Mouse (Mus musculus): ENCODE measurements around the gene Kcna4. TPM values are rescaled to one million over a fixed set of nuclear protein-coding genes. Genes with fewer than 3 reads are reported as not detected.

Kcna4 gene
- polyA plus RNA-seq, 1 experiment from 2014 or later: 0.35 TPM

- Histone ChIP-seq H3K27me3 (no peaks in the 10 kb centered on the region), H3K27ac (no peak overlapping the region), H3K4me3 (replicated peaks) (no peak overlapping the region), H3K9ac (replicated peaks) (no peak overlapping the region), H3K4me1 (replicated peaks) (no peaks in the 10 kb centered on the region), H3K36me3 (no peaks in the 10 kb centered on the region), H3K4me2 (no peak overlapping the region), H3K9me3 (no peaks in the 10 kb centered on the region)
- ATAC-seq (ENCODE audit: insufficient number of reproducible peaks, insufficient read depth, low FRiP score, low TSS enrichment, low read depth): no peak
- WGBS: 87% methylated on average over 3 of the region's 3 CpGs
Measured at GRCm38 (mm10) chr2:107324090-107324489, 33.7 kb downstream of the Kcna4 start.

- no peaks in the 10 kb centered on the region for H3K4me1 ChIP-seq (replicated peaks)
- 93% methylated on average over 3 of the region's 3 CpGs for WGBS
- no peaks in the 10 kb centered on the region for H3K9me3 ChIP-seq
- no peaks in the 10 kb centered on the region for H3K27me3 ChIP-seq
- H3K27ac ChIP-seq: no peak overlapping the region
- H3K4me3 ChIP-seq (replicated peaks): no peak overlapping the region
- H3K4me2 ChIP-seq: no peak overlapping the region
- H3K9ac ChIP-seq (replicated peaks): no peak overlapping the region
- ATAC-seq (ENCODE audit: insufficient number of reproducible peaks, insufficient read depth, low FRiP score, low TSS enrichment, low read depth): no peak
- H3K36me3 ChIP-seq: no peaks in the 10 kb centered on the region
Measured at GRCm38 (mm10) chr2:107327276-107327675, 36.8 kb downstream of the Kcna4 start.

GRCm38 (mm10) chr2:107341291-107341690, 50.9 kb downstream of the Kcna4 start:
- peaks cover 4% of the 10 kb centered on the region for H3K4me1 ChIP-seq (replicated peaks)

GRCm38 (mm10) chr2:107344807-107345206, 54.4 kb downstream of the Kcna4 start:
- Histone ChIP-seq H3K27ac (no peak overlapping the region), H3K9me3 (no peaks in the 10 kb centered on the region), H3K4me3 (replicated peaks) (no peak overlapping the region), H3K36me3 (no peaks in the 10 kb centered on the region), H3K4me2 (no peak overlapping the region), H3K9ac (replicated peaks) (no peak overlapping the region), H3K4me1 (replicated peaks) (peaks cover 4% of the 10 kb centered on the region), H3K27me3 (no peaks in the 10 kb centered on the region)
- 42% methylated on average over 4 of the region's 4 CpGs for WGBS
- no peak; the same call in 1 of the 2 replicates for ATAC-seq (ENCODE audit: insufficient number of reproducible peaks, insufficient read depth, low FRiP score, low TSS enrichment, low read depth)

More at GRCm38 (mm10) chr2:107341291-107341690, 50.9 kb downstream of the Kcna4 start:
- Histone ChIP-seq H3K27me3 (no peaks in the 10 kb centered on the region), H3K36me3 (no peaks in the 10 kb centered on the region), H3K9me3 (no peaks in the 10 kb centered on the region), H3K4me2 (no peak overlapping the region), H3K9ac (replicated peaks) (no peak overlapping the region), H3K4me3 (replicated peaks) (no peak overlapping the region), H3K27ac (no peak overlapping the region)
- WGBS: 79% methylated on average over 3 of the region's 3 CpGs
- no peak for ATAC-seq (ENCODE audit: insufficient number of reproducible peaks, insufficient read depth, low FRiP score, low TSS enrichment, low read depth)

GRCm38 (mm10) chr2:107345299-107345698, 54.9 kb downstream of the Kcna4 start:
- H3K9ac ChIP-seq (replicated peaks): no peak overlapping the region
- H3K4me3 ChIP-seq (replicated peaks): no peak overlapping the region
- 50% methylated on average over 4 of the region's 4 CpGs for WGBS
- no peak for ATAC-seq (ENCODE audit: insufficient number of reproducible peaks, insufficient read depth, low FRiP score, low TSS enrichment, low read depth)
- H3K27me3 ChIP-seq: no peaks in the 10 kb centered on the region
- H3K9me3 ChIP-seq: no peaks in the 10 kb centered on the region
- no peaks in the 10 kb centered on the region for H3K36me3 ChIP-seq
- peaks cover 4% of the 10 kb centered on the region for H3K4me1 ChIP-seq (replicated peaks)
- no peak overlapping the region for H3K4me2 ChIP-seq
- no peak overlapping the region for H3K27ac ChIP-seq

Other genes with a start within 250 kb of the Kcna4 start
- gene Fshb, start 231.0 kb upstream of the Kcna4 start, polyA plus RNA-seq (2016; fragmentation: Nextera tagmentation; extraction: Ambion mirVana): not detected in 2 replicates

Data from limb, embryonic 12.5 days (tissue).